Mouse (Mus musculus): ENCODE measurements at regions not wholly inside any gene's neighbourhood (a gene's known extent, or its start where the extent isn't known, plus 50 kb on each side); places are given as distances from the start of the nearest gene placed in this dataset.

GRCm38 (mm10) chr7:130085706-130086105 is 434.5 kb downstream of the Ate1 start:
- TF ChIP-seq CTCF (IDR thresholded peaks at IDR 0.05) (no peak), EP300 (IDR thresholded peaks at IDR 0.05; ENCODE audit: insufficient read depth, low read depth, low read length) (no peak), POLR2A (IDR thresholded peaks at IDR 0.05; ENCODE audit: insufficient read depth, low read depth, low read length) (no peak)

Measured in heart, adult 2 months (tissue).